Mouse (Mus musculus): Measurements from ENCODE around the gene Ythdf1. TPM values are rescaled to one million over a fixed set of nuclear protein-coding genes. Genes with fewer than 3 reads are reported as not detected.

Ythdf1 gene
- polyA plus RNA-seq (2015; fragmentation: Nextera tagmentation; extraction: Ambion mirVana): 25.3 and 33.1 TPM in 2 replicates

GRCm38 (mm10) chr2:180920810-180921400, at the start of gene Ythdf1:
Ythdf1 (minus strand) TSS chr2:180920949.
- H3K4me2 ChIP-seq: peak within 1 kb of the TSS; percentile 93
- 1% methylated on average over 31 of the region's 56 CpGs for WGBS
- peak within 1 kb of the TSS; percentile 100 for H3K4me3 ChIP-seq
- H3K36me3 ChIP-seq (ENCODE audit: poor library complexity, severe bottlenecking): peaks cover 28% of the 10 kb centered on the region
- H3K4me1 ChIP-seq: peaks cover 17% of the 10 kb centered on the region
- ATAC-seq: peak; percentile 96
- H3K27me3 ChIP-seq: peaks cover 14% of the 10 kb centered on the region; the same call in 1 of the 2 replicates
- peak within 1 kb of the TSS; percentile 98 for H3K9ac ChIP-seq
- no peaks in the 10 kb centered on the region for H3K9me3 ChIP-seq (replicated peaks)
- H3K27ac ChIP-seq: peak within 1 kb of the TSS; percentile 61; the same call in 1 of the 2 replicates

- peaks cover 29% of the 10 kb centered on the region for H3K4me1 ChIP-seq
Observed at GRCm38 (mm10) chr2:180967010-180967763, 46.4 kb upstream of the Ythdf1 start, which contains the start of gene Arfgap1. Arfgap1 (plus strand) TSS chr2:180967225.

GRCm38 (mm10) chr2:180966092-180966882, 45.5 kb upstream of the Ythdf1 start:
- Histone ChIP-seq H3K36me3 (ENCODE audit: poor library complexity, severe bottlenecking) (peaks cover 21% of the 10 kb centered on the region), H3K4me3 (peak overlapping the region; percentile 96), H3K27me3 (0 out of 2 replicates have a peak, but pooled peaks cover 2% of the 10 kb centered on the region), H3K4me2 (peak overlapping the region; percentile 99), H3K9ac (peak overlapping the region; percentile 97), H3K27ac (peak overlapping the region; percentile 87), H3K4me1 (peaks cover 29% of the 10 kb centered on the region), H3K9me3 (replicated peaks) (no peaks in the 10 kb centered on the region)
- WGBS: 15% methylated on average over 14 of the region's 14 CpGs
- no peak for ATAC-seq

More at GRCm38 (mm10) chr2:180967010-180967763, 46.4 kb upstream of the Ythdf1 start, which contains the start of gene Arfgap1:
- 0 out of 2 replicates have a peak, but pooled peaks cover 2% of the 10 kb centered on the region for H3K27me3 ChIP-seq
- H3K27ac ChIP-seq: peak within 1 kb of the TSS; percentile 87
- peaks cover 30% of the 10 kb centered on the region for H3K36me3 ChIP-seq (ENCODE audit: poor library complexity, severe bottlenecking)
- H3K9ac ChIP-seq: peak within 1 kb of the TSS; percentile 97
- H3K4me2 ChIP-seq: peak within 1 kb of the TSS; percentile 99
- peak within 1 kb of the TSS; percentile 96 for H3K4me3 ChIP-seq
- H3K9me3 ChIP-seq (replicated peaks): no peaks in the 10 kb centered on the region
- peak; percentile 88 for ATAC-seq
- under 1% methylated on average over 56 of the region's 57 CpGs for whole genome bisulfite sequencing

GRCm38 (mm10) chr2:180963956-180964355, 43.2 kb upstream of the Ythdf1 start:
- no peak for ATAC-seq
- 5% methylated on average over 5 of the region's 5 CpGs for WGBS

GRCm38 (mm10) chr2:180962616-180963308, 42.0 kb upstream of the Ythdf1 start:
- Histone ChIP-seq H3K27ac (no peak overlapping the region), H3K9ac (no peak overlapping the region), H3K4me3 (no peak overlapping the region), H3K4me1 (peaks cover 15% of the 10 kb centered on the region), H3K36me3 (ENCODE audit: poor library complexity, severe bottlenecking) (no peaks in the 10 kb centered on the region), H3K9me3 (replicated peaks) (no peaks in the 10 kb centered on the region), H3K4me2 (no peak overlapping the region), H3K27me3 (0 out of 2 replicates have a peak, but pooled peaks cover 2% of the 10 kb centered on the region)
- no peak for ATAC-seq
- 71% methylated on average over 2 of the region's 2 CpGs for WGBS

More at GRCm38 (mm10) chr2:180963956-180964355, 43.2 kb upstream of the Ythdf1 start:
- Histone ChIP-seq H3K36me3 (ENCODE audit: poor library complexity, severe bottlenecking) (0 out of 2 replicates have a peak, but pooled peaks cover 3% of the 10 kb centered on the region), H3K4me3 (no peak overlapping the region), H3K9ac (no peak overlapping the region), H3K27me3 (0 out of 2 replicates have a peak, but pooled peaks cover 2% of the 10 kb centered on the region), H3K4me2 (no peak overlapping the region), H3K9me3 (replicated peaks) (no peaks in the 10 kb centered on the region), H3K4me1 (peaks cover 27% of the 10 kb centered on the region), H3K27ac (no peak overlapping the region)

GRCm38 (mm10) chr2:180960187-180960586, 39.4 kb upstream of the Ythdf1 start:
- Histone ChIP-seq H3K9me3 (replicated peaks) (no peaks in the 10 kb centered on the region), H3K4me2 (no peak overlapping the region), H3K27ac (no peak overlapping the region), H3K4me1 (peaks cover 6% of the 10 kb centered on the region; the same call in 1 of the 2 replicates), H3K36me3 (ENCODE audit: poor library complexity, severe bottlenecking) (no peaks in the 10 kb centered on the region), H3K9ac (no peak overlapping the region), H3K27me3 (peaks cover 6% of the 10 kb centered on the region; the same call in 1 of the 2 replicates), H3K4me3 (no peak overlapping the region)
- no peak for ATAC-seq
- WGBS: 83% methylated on average over 3 of the region's 3 CpGs

GRCm38 (mm10) chr2:180959605-180960004, 38.9 kb upstream of the Ythdf1 start:
- Histone ChIP-seq H3K4me1 (peaks cover 12% of the 10 kb centered on the region; the same call in 1 of the 2 replicates), H3K27ac (no peak overlapping the region), H3K9me3 (replicated peaks) (no peaks in the 10 kb centered on the region), H3K4me2 (no peak overlapping the region), H3K36me3 (ENCODE audit: poor library complexity, severe bottlenecking) (no peaks in the 10 kb centered on the region), H3K4me3 (no peak overlapping the region), H3K9ac (no peak overlapping the region), H3K27me3 (peaks cover 9% of the 10 kb centered on the region; the same call in 1 of the 2 replicates)
- WGBS: 77% methylated on average over 7 of the region's 7 CpGs
- no peak for ATAC-seq

- Histone ChIP-seq H3K36me3 (ENCODE audit: poor library complexity, severe bottlenecking) (no peaks in the 10 kb centered on the region), H3K4me3 (peak within 1 kb of the TSS; percentile 69), H3K27me3 (peaks cover 6% of the 10 kb centered on the region; the same call in 1 of the 2 replicates), H3K9ac (peak within 1 kb of the TSS; percentile 80), H3K4me2 (peak within 1 kb of the TSS; percentile 86), H3K9me3 (replicated peaks) (no peaks in the 10 kb centered on the region), H3K4me1 (peaks cover 47% of the 10 kb centered on the region), H3K27ac (peak within 1 kb of the TSS; percentile 92)
- peak; percentile 94 for ATAC-seq
- WGBS: under 1% methylated on average over 47 of the region's 52 CpGs
Observed at GRCm38 (mm10) chr2:180954061-180955047, 33.6 kb upstream of the Ythdf1 start, which contains the start of gene Nkain4. Nkain4 (minus strand) TSS chr2:180954699.

- Histone ChIP-seq H3K4me2 (peak overlapping the region; percentile 86), H3K27ac (peak overlapping the region; percentile 92), H3K9ac (peak overlapping the region; percentile 80), H3K4me1 (peaks cover 47% of the 10 kb centered on the region), H3K4me3 (peak overlapping the region; percentile 69), H3K9me3 (replicated peaks) (no peaks in the 10 kb centered on the region), H3K27me3 (peaks cover 6% of the 10 kb centered on the region; the same call in 1 of the 2 replicates), H3K36me3 (ENCODE audit: poor library complexity, severe bottlenecking) (no peaks in the 10 kb centered on the region)
- ATAC-seq: no peak
- 3% methylated on average over 2 of the region's 2 CpGs for WGBS
Observed at GRCm38 (mm10) chr2:180953638-180954037, 32.9 kb upstream of the Ythdf1 start.

GRCm38 (mm10) chr2:180952731-180953171, 32.0 kb upstream of the Ythdf1 start:
- H3K27ac ChIP-seq: peak overlapping the region; percentile 92
- peaks cover 47% of the 10 kb centered on the region for H3K4me1 ChIP-seq
- H3K27me3 ChIP-seq: peaks cover 6% of the 10 kb centered on the region; the same call in 1 of the 2 replicates
- H3K4me3 ChIP-seq: peak overlapping the region; percentile 69
- no peaks in the 10 kb centered on the region for H3K9me3 ChIP-seq (replicated peaks)
- 1% methylated on average over 9 of the region's 9 CpGs for WGBS
- ATAC-seq: peak; percentile 68
- H3K36me3 ChIP-seq (ENCODE audit: poor library complexity, severe bottlenecking): no peaks in the 10 kb centered on the region
- H3K9ac ChIP-seq: peak overlapping the region; percentile 80
- H3K4me2 ChIP-seq: peak overlapping the region; percentile 86
